In the genomic region with DNA sequence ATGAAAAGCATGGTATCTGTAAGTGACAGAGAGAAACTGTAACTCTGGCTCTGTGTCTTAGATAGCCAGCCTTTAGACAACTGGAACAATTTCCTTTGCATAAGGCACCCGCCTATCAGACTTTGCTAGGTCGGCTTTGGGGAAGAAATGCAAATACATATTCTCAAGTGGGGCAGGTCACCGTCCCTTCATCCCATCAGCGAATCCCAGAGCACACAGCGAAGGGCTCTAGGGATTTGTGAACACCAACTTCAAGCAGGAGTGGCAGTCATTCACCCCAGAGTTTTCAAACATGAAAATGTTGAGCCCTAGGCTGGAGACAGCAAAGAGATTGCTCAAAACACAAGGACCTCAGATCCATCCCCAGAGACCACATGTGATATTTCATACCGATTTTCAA, we compare ENCODE assay signal across 16 mouse cellular contexts.
"Had no signal": no experiment of that assay in that cellular context is flagged by ENCODE, and none has a peak within 500 bp of the region (broad histone marks: within the 10 kb centered on the region; RNA-seq: fewer than 3 reads in every experiment).

No protein-coding gene starts in this region.

- H3K36me3 ChIP-seq: neural tube, embryonic 13.5 days; neural tube, embryonic 15.5 days; stomach, embryonic 15.5 days had no signal

- DNase-seq: retina, postnatal 1 day; right cerebral cortex, adult 18-20 months; right cerebral cortex, postnatal 14 days; right cerebral cortex, postnatal 25 days; right cerebral cortex, postnatal 4 days; spleen, adult 18-20 months; thymus, adult 18-20 months; thymus, adult 2 months; thymus, postnatal 14 days; thymus, postnatal 25 days; thymus, postnatal 36 days; thymus, postnatal 4 days had no signal

- H3K4me2 ChIP-seq: neural tube, embryonic 13.5 days; neural tube, embryonic 15.5 days; stomach, embryonic 15.5 days had no signal

- H3K9ac ChIP-seq: neural tube, embryonic 13.5 days; neural tube, embryonic 15.5 days; stomach, embryonic 15.5 days had no signal

- H3K27ac ChIP-seq: neural tube, embryonic 13.5 days; neural tube, embryonic 15.5 days; stomach, embryonic 15.5 days; stomach, postnatal 0 days had no signal

- H3K4me3 ChIP-seq: neural tube, embryonic 13.5 days; neural tube, embryonic 15.5 days; stomach, embryonic 15.5 days had no signal

- H3K27me3 ChIP-seq: neural tube, embryonic 15.5 days; stomach, embryonic 15.5 days had no signal

- H3K9me3 ChIP-seq: neural tube, embryonic 13.5 days; neural tube, embryonic 15.5 days; stomach, embryonic 15.5 days had no signal

- H3K4me1 ChIP-seq: neural tube, embryonic 15.5 days; stomach, embryonic 15.5 days had no signal
